Mouse (Mus musculus): Measurements from ENCODE around the gene Tmem52b. TPM values are rescaled to one million over a fixed set of nuclear protein-coding genes. Genes with fewer than 3 reads are reported as not detected.
"Not testable (repeated sequence)": the region's sequence is repeated elsewhere in the genome, so short reads cannot be mapped to it uniquely, and the experiment has no call there.

The Tmem52b gene
- polyA plus RNA-seq (2016; fragmentation: Nextera tagmentation; extraction: Ambion mirVana): not detected in 2 replicates

DNA sequence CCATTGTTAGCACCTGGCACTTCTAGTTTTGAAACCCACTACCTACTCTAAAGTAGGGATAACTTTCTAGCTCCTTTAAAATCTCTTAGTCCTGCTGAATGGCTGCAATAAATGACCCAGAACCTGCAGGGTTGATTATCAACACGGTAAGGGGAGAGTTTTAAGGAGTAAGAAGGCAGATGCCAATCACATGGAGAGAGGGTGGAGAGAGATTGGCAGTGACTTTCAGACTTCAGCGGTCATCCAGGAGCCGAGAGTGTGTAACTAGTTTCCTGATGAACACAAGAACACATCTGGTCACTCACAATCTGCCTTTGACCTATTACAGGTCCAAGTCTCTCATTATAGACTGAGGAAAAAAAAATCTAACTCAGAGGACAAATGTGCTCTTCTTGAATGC is at the start of gene Tmem52b:
Tmem52b (plus strand) TSS at position 189 of the 400 bp plus-strand sequence.
- no peak within 1 kb of the TSS for H3K4me2 ChIP-seq

DNA sequence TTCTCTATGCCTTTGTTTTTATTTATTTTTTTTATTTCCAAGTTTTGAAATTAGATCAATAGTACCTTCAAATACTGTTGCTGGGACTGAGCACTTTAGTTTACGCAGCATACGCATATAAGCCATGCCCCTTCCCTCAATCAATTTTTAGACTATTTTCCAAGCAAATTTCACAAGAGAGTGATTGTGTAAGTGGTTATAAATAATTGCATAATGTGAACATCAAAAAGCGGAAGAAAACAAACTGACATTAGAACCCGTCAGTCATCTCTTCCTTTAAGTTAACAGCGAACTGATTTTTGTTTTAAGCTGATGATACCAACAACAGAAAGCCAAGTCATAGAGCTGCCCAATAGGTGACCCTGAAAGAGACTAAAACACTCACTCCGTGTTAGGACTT is 41.0 kb upstream of the Tmem52b start:
- Histone ChIP-seq H3K27ac (ENCODE audit: poor library complexity, severe bottlenecking) (no peak overlapping the region), H3K4me1 (replicated peaks) (no peaks in the 10 kb centered on the region), H3K4me2 (no peak overlapping the region), H3K27me3 (replicated peaks) (no peaks in the 10 kb centered on the region), H3K9me3 (replicated peaks) (no peaks in the 10 kb centered on the region), H3K4me3 (no peak overlapping the region), H3K36me3 (no peaks in the 10 kb centered on the region), H3K9ac (no peak overlapping the region)
- ATAC-seq (ENCODE audit: insufficient number of reproducible peaks, low FRiP score): no peak
- 88% methylated on average over 6 of the region's 6 CpGs for WGBS

More for the DNA sequence above, at the start of gene Tmem52b:
- Histone ChIP-seq H3K9ac (no peak within 1 kb of the TSS), H3K4me3 (no peak within 1 kb of the TSS), H3K27me3 (replicated peaks) (no peaks in the 10 kb centered on the region), H3K4me1 (replicated peaks) (peaks cover 10% of the 10 kb centered on the region; the same call in 1 of the 2 replicates), H3K9me3 (replicated peaks) (no peaks in the 10 kb centered on the region), H3K36me3 (no peaks in the 10 kb centered on the region), H3K27ac (ENCODE audit: poor library complexity, severe bottlenecking) (no peak within 1 kb of the TSS)
- no peak for ATAC-seq (ENCODE audit: insufficient number of reproducible peaks, low FRiP score)
- 59% methylated on average over 3 of the region's 3 CpGs for WGBS

DNA sequence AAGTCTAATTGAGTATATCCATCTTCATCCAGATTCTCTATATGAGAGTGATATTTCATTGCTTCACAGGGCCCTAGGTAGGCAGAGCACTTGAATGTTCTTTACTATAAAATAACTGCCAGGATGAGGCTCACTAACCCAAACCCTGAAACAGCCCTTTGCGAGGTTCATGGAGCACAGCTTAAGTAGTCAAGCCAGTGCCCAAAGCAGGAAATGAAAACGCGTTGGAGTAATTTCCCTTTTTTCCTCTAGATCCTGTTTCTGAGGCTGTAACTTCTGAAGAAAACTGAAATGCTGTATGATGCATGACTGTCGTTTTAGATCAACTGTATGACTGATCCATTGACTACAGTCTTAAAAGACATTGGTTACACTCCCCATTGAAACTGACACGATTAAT is 39.7 kb upstream of the Tmem52b start:
- ATAC-seq (ENCODE audit: insufficient number of reproducible peaks, low FRiP score): no peak
- H3K9ac ChIP-seq: no peak overlapping the region
- no peaks in the 10 kb centered on the region for H3K36me3 ChIP-seq
- H3K9me3 ChIP-seq (replicated peaks): no peaks in the 10 kb centered on the region
- H3K4me1 ChIP-seq (replicated peaks): no peaks in the 10 kb centered on the region
- H3K4me2 ChIP-seq: no peak overlapping the region
- no peak overlapping the region for H3K4me3 ChIP-seq
- 71% methylated on average over 5 of the region's 5 CpGs for WGBS
- H3K27me3 ChIP-seq (replicated peaks): no peaks in the 10 kb centered on the region
- H3K27ac ChIP-seq (ENCODE audit: poor library complexity, severe bottlenecking): no peak overlapping the region

DNA sequence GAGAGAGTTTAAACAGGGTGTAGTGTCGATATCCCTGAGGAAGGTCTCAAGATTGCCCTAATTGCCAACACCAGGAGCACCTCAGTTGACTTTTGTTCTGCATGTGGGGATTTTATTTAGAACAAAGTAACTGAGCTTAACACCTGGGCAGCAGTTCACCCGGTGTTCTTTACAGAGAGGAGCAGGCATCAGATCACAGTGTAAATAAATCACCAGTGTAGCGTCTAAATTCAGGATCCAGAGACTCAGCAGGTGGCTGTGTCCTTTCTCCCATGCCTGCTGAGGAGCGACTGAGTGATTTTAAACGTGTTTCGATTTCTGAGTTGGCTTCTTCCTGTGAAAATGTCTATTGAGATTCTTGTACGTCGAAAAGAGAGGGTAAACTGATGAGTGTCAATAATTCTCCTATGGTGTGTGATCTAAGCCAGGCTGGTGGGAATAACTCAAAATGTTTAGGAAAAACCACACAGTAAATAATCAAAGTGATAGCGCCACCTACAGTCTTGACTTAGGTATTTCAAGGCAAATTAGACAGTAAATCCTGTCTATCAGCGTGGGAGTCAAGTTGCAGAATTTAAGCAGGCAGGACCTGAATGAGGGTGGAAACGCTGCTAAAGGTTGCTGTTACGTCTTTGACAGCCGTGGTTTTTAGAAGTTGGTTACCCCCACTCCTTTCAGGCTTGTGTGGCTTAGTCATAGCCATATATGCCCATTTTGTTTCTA is 35.8 kb upstream of the Tmem52b start:
- Histone ChIP-seq H3K27me3 (replicated peaks) (no peaks in the 10 kb centered on the region), H3K4me3 (no peak overlapping the region), H3K4me2 (no peak overlapping the region), H3K4me1 (replicated peaks) (no peaks in the 10 kb centered on the region), H3K27ac (ENCODE audit: poor library complexity, severe bottlenecking) (no peak overlapping the region), H3K9ac (no peak overlapping the region), H3K36me3 (no peaks in the 10 kb centered on the region), H3K9me3 (replicated peaks) (no peaks in the 10 kb centered on the region)
- ATAC-seq (ENCODE audit: insufficient number of reproducible peaks, low FRiP score): no peak; the same call in 1 of the 2 replicates
- 28% methylated on average over 13 of the region's 13 CpGs for WGBS

DNA sequence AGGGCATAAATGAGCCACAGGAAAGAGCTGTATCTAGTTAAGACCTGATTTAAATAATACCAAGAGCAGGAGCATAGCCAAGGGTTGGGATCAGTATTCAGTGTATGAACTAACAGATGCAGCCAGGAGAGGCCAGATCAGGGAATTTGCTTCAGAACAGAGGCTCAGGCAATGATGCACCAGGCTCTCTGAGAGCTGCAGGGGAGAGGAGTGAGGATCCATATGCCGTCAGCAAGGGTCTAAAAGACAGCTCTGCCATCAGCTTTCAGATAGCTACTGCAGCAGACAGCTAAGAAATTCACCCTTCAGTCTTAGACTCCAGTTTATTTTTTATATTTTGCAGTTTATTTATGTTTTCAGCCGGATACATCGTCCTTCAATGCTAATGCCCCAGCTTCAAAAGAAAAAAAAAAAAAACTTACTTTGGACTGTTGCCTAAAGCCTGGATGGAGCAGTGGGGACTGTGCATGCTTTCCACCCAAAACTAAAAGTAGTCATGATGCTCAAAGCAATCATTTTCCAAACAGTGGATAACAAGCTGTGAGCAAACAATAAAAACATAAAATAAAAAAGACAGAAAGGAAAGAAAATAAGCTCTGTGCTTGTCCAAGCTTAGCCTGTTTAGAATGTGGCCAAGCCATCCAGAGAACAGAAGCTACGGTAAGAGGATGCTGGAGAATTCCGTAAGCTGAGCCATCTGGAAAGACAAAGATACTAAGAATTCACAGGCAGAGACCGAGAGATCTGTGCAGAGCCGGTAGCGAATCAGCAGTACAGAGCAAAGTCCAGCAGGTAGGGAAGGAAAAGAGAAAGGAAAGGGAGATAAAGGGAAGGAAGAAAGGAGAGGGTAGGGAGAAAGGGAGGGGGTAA is 32.0 kb upstream of the Tmem52b start:
- Histone ChIP-seq H3K27me3 (replicated peaks) (no peaks in the 10 kb centered on the region), H3K4me1 (replicated peaks) (no peaks in the 10 kb centered on the region)
- 64% methylated on average over 8 of the region's 8 CpGs for WGBS

DNA sequence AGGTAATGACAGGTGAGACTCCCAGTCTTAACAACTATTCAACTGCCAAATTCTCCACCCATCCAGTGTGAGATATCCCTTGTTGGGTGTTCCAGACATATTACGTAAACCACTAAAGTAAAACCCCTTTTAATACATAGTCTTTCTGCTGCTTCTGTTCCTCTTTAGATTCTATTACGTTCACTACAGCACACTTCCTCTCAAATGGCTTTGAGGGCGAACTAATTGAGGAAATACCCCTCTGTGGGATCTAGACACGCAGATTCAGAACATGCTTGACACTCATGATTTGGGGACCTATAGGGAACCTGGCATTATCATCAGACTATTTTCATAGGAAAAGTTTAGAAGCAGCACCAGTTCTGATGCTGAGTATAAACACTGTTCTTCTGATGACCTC is 17.4 kb upstream of the Tmem52b start:
- Histone ChIP-seq H3K4me1 (replicated peaks) (no peaks in the 10 kb centered on the region), H3K9ac (no peak overlapping the region), H3K4me2 (no peak overlapping the region), H3K4me3 (no peak overlapping the region), H3K27ac (ENCODE audit: poor library complexity, severe bottlenecking) (no peak overlapping the region), H3K9me3 (replicated peaks) (no peaks in the 10 kb centered on the region), H3K36me3 (no peaks in the 10 kb centered on the region), H3K27me3 (replicated peaks) (no peaks in the 10 kb centered on the region)
- ATAC-seq (ENCODE audit: insufficient number of reproducible peaks, low FRiP score): no peak
- WGBS: 72% methylated on average over 4 of the region's 4 CpGs

More for the DNA sequence above, 32.0 kb upstream of the Tmem52b start:
- H3K27ac ChIP-seq (ENCODE audit: poor library complexity, severe bottlenecking): no peak overlapping the region
- no peak overlapping the region for H3K4me3 ChIP-seq
- H3K9me3 ChIP-seq (replicated peaks): no peaks in the 10 kb centered on the region
- H3K4me2 ChIP-seq: no peak overlapping the region
- H3K36me3 ChIP-seq: no peaks in the 10 kb centered on the region
- no peak for ATAC-seq (ENCODE audit: insufficient number of reproducible peaks, low FRiP score)
- no peak overlapping the region for H3K9ac ChIP-seq

DNA sequence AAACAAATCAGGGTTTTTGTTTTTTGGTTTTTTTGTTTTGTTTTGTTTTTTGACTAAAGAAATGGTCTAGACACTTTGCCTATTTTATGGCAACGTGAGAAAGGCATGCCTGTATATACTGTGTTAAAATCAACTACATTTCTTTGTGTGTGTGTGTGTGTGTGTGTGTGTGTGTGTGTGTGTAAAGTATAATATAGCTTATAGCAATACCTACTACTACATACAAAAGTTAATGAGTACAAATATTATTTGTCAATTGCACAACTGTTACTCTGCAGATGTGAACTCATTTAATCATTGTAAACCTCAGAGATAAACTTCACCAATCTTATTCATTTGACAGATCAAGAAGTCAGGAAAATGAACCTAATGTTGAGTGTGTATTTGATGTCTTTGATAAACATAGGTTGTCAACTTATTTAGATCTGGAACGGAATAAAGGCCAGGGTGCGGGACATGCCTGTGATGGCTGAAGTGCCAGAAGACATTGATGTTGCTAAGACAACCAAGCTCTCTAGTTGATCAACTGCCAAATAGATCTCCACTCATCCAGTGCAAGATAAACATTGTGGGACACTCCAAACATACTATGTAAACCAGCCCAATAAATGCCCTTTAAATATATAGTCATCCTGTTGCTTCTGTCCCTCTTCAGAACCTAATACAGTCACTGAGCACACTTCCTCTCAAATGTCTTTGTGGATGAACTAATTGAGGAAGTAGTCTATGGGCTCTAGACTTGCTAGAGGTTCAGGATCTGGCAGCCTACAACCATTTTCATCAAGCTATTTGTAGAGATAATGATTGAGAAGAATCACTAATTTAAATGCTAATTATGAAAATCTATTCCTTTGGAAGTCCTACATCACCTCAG is 14.8 kb upstream of the Tmem52b start:
- H3K9me3 ChIP-seq (replicated peaks): 0 out of 2 replicates have a peak, but pooled peaks cover 3% of the 10 kb centered on the region
- no peak overlapping the region for H3K4me3 ChIP-seq
- H3K4me2 ChIP-seq: no peak overlapping the region
- no peak overlapping the region for H3K9ac ChIP-seq
- no peaks in the 10 kb centered on the region for H3K4me1 ChIP-seq (replicated peaks)
- H3K27ac ChIP-seq (ENCODE audit: poor library complexity, severe bottlenecking): no peak overlapping the region
- 85% methylated on average over 3 of the region's 3 CpGs for WGBS
- H3K27me3 ChIP-seq (replicated peaks): no peaks in the 10 kb centered on the region
- no peaks in the 10 kb centered on the region for H3K36me3 ChIP-seq
- ATAC-seq (ENCODE audit: insufficient number of reproducible peaks, low FRiP score): no peak

DNA sequence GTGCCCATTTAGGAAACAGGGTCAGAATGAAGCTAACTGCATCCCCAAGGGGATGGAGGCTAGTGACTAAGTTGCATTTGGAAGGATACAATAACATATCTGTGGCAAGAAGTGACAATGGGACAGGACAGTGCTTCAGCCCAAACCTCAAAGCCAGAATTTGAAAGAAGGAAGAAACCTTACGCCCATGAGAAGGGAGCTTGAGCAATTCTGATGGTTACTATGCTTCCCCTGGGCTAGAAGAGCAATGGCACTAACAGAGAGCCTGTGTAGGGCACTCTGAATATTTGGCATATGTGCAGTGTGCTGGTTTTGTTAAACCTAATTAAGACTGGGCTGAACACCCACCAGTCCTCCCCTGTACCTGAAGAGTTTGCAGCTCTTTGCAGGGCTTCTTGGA is 12.8 kb upstream of the Tmem52b start:
- 79% methylated on average over 1 of the region's 1 CpGs for WGBS
- H3K9ac ChIP-seq; H3K36me3 ChIP-seq; H3K27me3 ChIP-seq (replicated peaks); H3K4me2 ChIP-seq; H3K4me3 ChIP-seq; H3K27ac ChIP-seq (ENCODE audit: poor library complexity, severe bottlenecking); H3K9me3 ChIP-seq (replicated peaks); H3K4me1 ChIP-seq (replicated peaks); ATAC-seq (ENCODE audit: insufficient number of reproducible peaks, low FRiP score): not testable (repeated sequence)

DNA sequence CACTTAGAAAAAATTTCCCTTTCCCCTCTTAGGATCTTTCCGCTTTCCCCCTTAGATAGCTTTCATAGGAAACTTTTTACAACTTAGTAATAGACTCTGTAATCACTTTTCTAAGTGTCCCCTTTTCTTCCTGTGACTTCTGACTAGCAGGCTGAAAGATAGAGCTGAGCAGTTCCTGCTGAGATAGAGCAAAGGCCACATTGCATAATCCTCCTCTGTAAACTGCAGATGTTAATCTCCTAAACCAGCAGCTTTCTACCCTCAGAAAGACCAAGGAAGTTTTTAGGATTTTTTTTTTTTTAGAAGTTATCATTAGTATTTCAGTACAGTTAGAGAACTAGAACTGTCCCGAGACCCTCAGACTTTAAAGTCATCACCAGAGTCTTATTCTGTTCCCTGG is 8.9 kb upstream of the Tmem52b start:
- no peak for ATAC-seq (ENCODE audit: insufficient number of reproducible peaks, low FRiP score)
- H3K4me1 ChIP-seq (replicated peaks): no peaks in the 10 kb centered on the region

DNA sequence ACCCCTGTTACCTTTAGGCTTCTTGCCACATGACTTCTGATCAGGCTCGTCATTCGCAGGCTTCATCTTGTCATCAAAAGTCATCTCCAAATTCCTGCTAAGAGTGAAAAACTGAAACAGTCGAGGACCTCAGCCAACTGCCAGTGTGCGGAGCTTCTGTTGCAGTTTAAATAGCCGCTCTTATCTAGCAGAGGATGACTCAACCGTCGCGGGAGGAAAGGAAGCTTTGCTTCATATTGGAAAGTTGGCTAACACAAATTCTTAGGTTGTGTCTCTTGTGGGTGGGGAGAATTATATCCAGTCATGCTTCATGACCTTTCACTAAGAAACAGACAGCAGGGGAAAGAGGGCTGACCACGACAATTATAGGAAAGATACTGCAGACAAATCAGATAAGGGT is 5.3 kb upstream of the Tmem52b start, which contains the start of gene Olr1:
Olr1 (minus strand) TSS at position 142 of the 400 bp plus-strand sequence.
- H3K9me3 ChIP-seq (replicated peaks): peaks cover 5% of the 10 kb centered on the region
- WGBS: 43% methylated on average over 9 of the region's 9 CpGs
- no peaks in the 10 kb centered on the region for H3K27me3 ChIP-seq (replicated peaks)
- H3K4me2 ChIP-seq: no peak within 1 kb of the TSS
- H3K27ac ChIP-seq (ENCODE audit: poor library complexity, severe bottlenecking): no peak within 1 kb of the TSS
- H3K4me3 ChIP-seq: no peak within 1 kb of the TSS
- no peaks in the 10 kb centered on the region for H3K4me1 ChIP-seq (replicated peaks)
- no peaks in the 10 kb centered on the region for H3K36me3 ChIP-seq
- ATAC-seq (ENCODE audit: insufficient number of reproducible peaks, low FRiP score): no peak
- H3K9ac ChIP-seq: no peak within 1 kb of the TSS

More for the DNA sequence above, 8.9 kb upstream of the Tmem52b start:
- Histone ChIP-seq H3K9ac (no peak overlapping the region), H3K9me3 (replicated peaks) (peaks cover 8% of the 10 kb centered on the region), H3K27me3 (replicated peaks) (no peaks in the 10 kb centered on the region), H3K36me3 (no peaks in the 10 kb centered on the region), H3K4me2 (no peak overlapping the region), H3K27ac (ENCODE audit: poor library complexity, severe bottlenecking) (no peak overlapping the region), H3K4me3 (no peak overlapping the region)
- 78% methylated on average over 2 of the region's 2 CpGs for WGBS
